Mouse (Mus musculus) retina, postnatal 7 days (tissue): ENCODE measurements around the gene Sptbn2.
A peak's percentile ranks its signal among the peaks of the same experiment; 100 is the strongest.

ENCODE experiments used
- DNase-seq: peaks from one replicate; pipeline ENCODE4 v3.0.0-alpha.2; 2012; ENCODE audit warnings: low read depth, low spot score

Sptbn2 gene

GRCm38 (mm10) chr19:4711098-4711600, at the start of gene Sptbn2:
Gene Sptbn2, plus strand, starts transcription at chr19:4711167.
- DNase-seq, result no peak

- DNase-seq, result no peak
Measured at GRCm38 (mm10) chr19:4666815-4667214, 44.2 kb upstream of the Sptbn2 start.

DNA sequence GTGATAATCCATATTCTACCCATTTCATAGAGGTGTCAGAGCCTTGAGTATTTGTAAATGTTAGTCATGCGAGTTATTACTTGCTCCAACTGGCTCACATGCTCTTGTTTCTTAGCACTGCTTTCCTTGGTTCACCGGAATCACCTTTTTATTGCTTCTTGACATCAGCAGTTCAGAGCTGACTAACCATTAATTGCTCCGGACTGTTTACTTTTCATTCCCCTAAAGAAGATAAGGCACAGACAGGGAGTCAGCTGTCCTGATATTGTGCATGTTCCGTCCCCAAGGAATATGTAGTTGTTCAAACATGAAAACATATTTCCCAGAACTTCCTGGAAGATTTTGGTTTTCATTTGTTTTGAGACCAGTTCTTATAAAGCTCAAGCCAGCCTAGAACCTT, 40.2 kb upstream of the Sptbn2 start:
- no peak for DNase-seq

GRCm38 (mm10) chr19:4672401-4672800, 38.6 kb upstream of the Sptbn2 start:
- DNase-seq, result no peak

DNA sequence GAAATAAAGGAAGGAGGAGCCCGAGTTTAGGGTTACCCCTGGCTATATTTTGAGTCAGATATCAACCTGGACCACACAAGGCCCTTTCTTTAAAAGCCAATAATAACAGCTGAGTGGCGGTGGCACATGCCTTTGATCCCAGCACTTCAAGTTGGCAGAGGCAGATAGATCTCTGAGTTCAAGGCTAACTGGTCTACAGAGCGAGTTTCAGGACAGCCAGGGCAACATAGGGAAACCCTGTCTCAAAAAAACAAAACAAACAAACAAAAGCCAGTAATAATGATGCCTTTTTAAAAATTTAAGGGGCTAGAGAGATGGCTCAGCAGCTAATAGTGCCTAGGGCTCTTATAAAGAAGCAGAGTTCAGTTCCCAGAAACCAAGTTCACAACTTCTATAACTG, 16.6 kb upstream of the Sptbn2 start:
- no peak for DNase-seq

DNA sequence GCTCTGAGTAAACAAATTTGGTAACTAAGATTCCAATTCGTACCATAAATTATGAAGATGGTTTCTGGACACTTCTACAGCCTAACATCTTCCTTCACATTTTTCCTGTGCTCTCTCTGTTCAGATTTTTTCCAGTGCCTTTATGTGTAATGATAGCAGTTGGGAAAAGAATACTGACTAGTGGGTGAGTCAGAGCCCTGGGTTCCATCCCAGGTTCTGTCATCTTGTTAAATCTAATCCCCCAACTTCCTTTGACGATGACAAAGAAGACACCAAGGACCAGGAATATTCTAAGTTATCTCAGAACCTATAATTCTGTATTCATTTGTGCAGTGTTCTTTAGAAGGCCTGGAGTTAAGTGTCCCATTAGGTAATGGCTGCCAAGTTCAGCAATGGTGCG, 13.8 kb upstream of the Sptbn2 start:
- no peak for DNase-seq

DNA sequence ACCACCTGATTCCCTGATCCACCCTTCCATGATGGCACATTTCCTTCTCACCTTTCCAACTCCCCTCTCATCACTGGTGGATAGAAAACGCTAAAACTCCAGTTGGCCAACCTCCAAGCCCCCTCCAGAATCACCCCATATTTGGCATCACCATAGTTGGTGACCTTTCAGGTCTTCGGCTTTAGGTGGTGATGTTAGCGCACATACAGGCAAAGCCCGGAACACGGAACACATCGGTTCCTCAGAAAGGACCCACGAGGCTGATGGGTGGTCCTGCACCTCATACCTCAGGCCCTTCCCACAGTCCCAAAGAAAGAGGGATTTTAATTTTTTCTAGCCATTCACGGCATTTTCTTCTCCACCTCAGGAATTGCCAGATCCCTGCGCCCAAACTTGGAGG, 13.2 kb upstream of the Sptbn2 start:
- DNase-seq, result no peak

GRCm38 (mm10) chr19:4698205-4698677, 12.7 kb upstream of the Sptbn2 start, which contains the start of gene Gm960:
Gene Gm960, minus strand, starts transcription at chr19:4698668.
- DNase-seq, result peak; percentile 78

- no peak for DNase-seq
Measured at GRCm38 (mm10) chr19:4698856-4699255, 12.1 kb upstream of the Sptbn2 start.

GRCm38 (mm10) chr19:4699821-4700220, 11.1 kb upstream of the Sptbn2 start:
- no peak for DNase-seq

- no peak for DNase-seq
Measured at GRCm38 (mm10) chr19:4700656-4701055, 10.3 kb upstream of the Sptbn2 start.

DNA sequence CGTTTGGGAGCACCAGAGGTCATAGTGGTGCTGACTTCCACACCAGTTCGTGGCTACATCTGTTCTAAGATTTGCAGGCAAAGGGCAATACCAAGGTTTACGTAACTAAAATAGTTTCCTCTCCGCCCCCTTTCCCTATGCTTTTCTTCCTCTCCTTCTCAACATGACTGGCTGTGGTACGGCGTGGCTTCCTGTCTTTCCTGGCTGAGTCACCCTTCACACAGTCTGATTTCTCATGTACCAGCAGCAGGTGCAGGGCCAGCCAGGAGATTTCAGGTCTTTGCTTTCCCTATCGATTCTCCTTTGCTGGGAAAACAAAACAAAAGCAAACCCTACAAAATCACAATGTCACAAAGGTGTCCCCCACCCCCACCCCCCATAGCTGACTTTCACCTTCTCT, 9.7 kb upstream of the Sptbn2 start:
- DNase-seq, result no peak

- DNase-seq, result no peak
Measured at GRCm38 (mm10) chr19:4708765-4709164, 2.2 kb upstream of the Sptbn2 start.

- DNase-seq, result peak; percentile 44
Measured at GRCm38 (mm10) chr19:4711601-4712155, 711 bp downstream of the Sptbn2 start.

- DNase-seq, result peak; percentile 25
Measured at GRCm38 (mm10) chr19:4712156-4712780, 1.3 kb downstream of the Sptbn2 start.

DNA sequence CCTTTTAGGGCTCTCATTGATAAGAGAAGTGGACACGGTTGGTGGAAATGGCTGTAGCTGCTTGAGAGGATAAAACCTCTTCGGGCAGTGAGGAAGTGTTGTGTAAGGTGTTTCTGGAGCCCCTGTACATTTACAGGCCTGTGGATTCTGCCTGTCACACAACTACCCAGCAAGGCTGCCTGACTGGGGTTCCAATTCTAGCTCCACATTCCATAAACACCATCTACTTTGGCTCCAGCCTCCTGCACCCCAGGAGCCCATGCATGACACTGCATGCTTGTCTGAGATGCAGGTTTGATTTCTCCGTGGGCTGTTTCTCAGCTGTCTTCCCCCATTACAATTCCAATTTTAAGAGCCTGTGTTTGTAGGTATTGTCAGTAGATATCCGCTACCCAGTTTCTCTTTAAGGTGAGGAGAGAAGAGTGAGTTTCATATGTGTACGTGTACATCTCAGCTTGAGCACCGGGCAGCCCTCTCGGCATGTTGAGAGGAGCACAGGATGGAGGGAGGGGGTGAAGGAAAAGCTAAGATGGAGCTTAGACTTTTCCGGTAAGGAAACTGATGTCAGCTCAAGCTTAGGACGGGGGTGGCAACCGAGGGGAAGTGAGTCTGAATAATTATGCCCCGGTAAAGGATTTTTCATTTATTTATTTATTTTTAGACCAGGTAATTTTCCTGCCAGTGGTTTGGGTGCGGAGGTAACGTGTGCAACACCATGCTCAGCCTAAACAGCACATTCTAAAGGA, 2.0 kb downstream of the Sptbn2 start:
- DNase-seq, result no peak

DNA sequence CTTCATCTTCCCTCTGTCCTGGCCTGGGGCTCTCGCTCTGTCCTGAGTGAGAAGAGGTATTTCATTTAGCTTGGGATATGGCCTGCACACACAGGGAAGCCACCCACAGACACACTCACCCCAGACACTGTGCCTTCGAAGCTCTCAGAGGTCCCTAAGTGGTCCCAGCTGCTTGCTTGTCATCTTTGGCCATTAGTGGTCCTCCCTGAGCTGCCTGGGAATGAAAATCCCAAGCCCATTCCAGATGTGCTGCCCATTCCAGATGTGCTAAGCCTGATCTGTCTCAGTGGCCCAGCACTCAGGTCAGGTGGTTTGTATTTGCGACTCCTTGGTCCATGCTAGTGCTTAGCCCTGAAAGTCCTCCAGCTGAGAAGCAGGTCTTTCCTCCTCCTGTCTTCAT, 2.9 kb downstream of the Sptbn2 start:
- no peak for DNase-seq

GRCm38 (mm10) chr19:4716756-4717155, 5.8 kb downstream of the Sptbn2 start:
- no peak for DNase-seq

GRCm38 (mm10) chr19:4717281-4717680, 6.3 kb downstream of the Sptbn2 start:
- no peak for DNase-seq

DNA sequence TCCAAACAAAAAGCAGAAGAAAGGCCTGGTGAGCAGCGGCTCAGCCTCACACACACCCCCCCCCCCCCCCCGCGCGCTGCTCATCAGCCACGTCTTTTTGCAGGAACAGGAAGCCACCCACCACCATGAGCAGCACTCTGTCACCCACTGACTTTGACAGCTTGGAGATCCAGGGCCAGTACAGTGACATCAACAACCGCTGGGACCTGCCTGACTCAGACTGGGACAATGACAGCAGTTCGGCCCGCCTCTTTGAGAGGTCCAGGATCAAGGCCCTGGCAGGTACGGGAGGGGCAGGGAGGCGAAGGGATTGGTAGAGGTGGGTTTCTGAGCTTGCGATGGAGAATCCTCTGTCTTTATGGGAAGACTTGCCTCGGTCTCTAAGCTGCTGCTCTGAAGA, 7.7 kb downstream of the Sptbn2 start:
- no peak for DNase-seq

DNA sequence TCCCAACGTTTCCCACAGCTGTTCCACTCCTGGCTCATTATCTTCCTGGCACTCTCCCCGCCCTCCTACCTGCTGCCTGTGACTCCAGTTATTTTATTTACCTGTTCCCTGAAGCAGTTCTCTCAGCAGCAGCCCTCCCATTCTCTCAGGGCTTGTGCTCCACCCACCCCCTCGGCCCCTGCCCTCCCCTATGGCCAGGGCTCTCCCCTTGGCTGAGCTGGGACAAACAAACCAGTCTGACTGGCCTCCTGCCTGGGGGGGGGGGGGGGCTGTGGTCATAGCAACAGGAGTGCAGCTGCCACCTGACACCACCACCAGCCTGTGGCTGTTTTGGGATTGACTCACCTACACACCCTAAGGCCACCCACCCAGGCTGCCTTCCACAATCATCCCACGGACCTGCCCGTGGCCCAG, 8.4 kb downstream of the Sptbn2 start:
- no peak for DNase-seq

DNA sequence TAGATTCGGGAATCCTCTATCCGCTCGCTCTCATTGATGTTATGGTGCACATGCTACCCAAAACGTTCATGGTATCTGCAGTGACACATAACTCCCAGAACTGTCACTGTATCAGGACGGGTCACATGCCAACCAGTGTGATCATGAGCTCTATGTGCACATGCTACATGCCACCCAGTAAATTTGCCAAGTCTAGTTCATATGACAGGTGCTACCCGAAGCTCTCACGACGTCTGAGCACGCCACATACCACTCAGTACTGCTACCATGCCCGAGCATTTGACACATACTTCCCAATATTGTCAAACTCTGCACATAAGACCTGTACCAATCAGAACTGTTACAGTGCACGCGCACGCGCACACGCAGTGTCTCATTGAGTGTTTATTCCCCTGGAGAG, 9.1 kb downstream of the Sptbn2 start:
- no peak for DNase-seq
